Mouse (Mus musculus): ENCODE measurements around the gene Slc10a7.

- TF ChIP-seq E2F4 (IDR thresholded peaks at IDR 0.05; ENCODE audit: insufficient read depth) = no peak
- no peak for TF ChIP-seq MAX (IDR thresholded peaks at IDR 0.05; ENCODE audit: low read depth)
- no peak for TF ChIP-seq POLR2A (IDR thresholded peaks at IDR 0.05; ENCODE audit: insufficient read length, low read depth)
- TF ChIP-seq POLR2AphosphoS2 (IDR thresholded peaks at IDR 0.05; ENCODE audit: insufficient read length, low read depth) = no peak
- no peak for TF ChIP-seq USF1 (IDR thresholded peaks at IDR 0.05; ENCODE audit: low read depth)
- TF ChIP-seq CEBPB (IDR thresholded peaks at IDR 0.05; ENCODE audit: insufficient read depth, poor library complexity, severe bottlenecking) = no peak
- TF ChIP-seq TCF12 (IDR thresholded peaks at IDR 0.05; ENCODE audit: insufficient read depth, poor library complexity, severe bottlenecking) = no peak
- TF ChIP-seq MYOG (IDR thresholded peaks at IDR 0.05; ENCODE audit: control insufficient read depth in 1 of 3, insufficient read depth in 1 of 3, insufficient read length in 2 of 3, low read depth in 2 of 3) = no peak
- no peak for TF ChIP-seq MYOD1 (IDR thresholded peaks at IDR 0.05; ENCODE audit: control insufficient read depth in 1 of 3, insufficient read length in 2 of 3, low read depth in 2 of 3)
- no peak for TF ChIP-seq REST (IDR thresholded peaks at IDR 0.05; ENCODE audit: insufficient read depth, insufficient read length)
- TF ChIP-seq TCF3 (IDR thresholded peaks at IDR 0.05; ENCODE audit: insufficient read length, low read depth) = no peak
- no peak for TF ChIP-seq SRF (IDR thresholded peaks at IDR 0.05; ENCODE audit: control insufficient read depth, insufficient read length, low read depth)
Measured at GRCm38 (mm10) chr8:78556773-78557434, 47.8 kb downstream of the Slc10a7 start.

All from myocyte (in vitro differentiated cells).